Mouse (Mus musculus) midbrain, embryonic 10.5 days (tissue): Measurements from ENCODE around the gene Ahcyl2. TPM values are rescaled to one million over a fixed set of nuclear protein-coding genes. Genes with fewer than 3 reads are reported as not detected.
"Not testable (repeated sequence)": the region's sequence is repeated elsewhere in the genome, so short reads cannot be mapped to it uniquely, and the experiment has no call there.

Experiments used
- DNase-seq: peaks from one replicate; pipeline ENCODE4 v3.0.0-alpha.2; 2017; ENCODE audit warnings: low spot score
- H3K27ac ChIP-seq: fragments of 300-500 bp; sonication (generic); replicated peaks from 2 replicates; pipeline ENCODE4 v1.5.1; 2016; ENCODE audit warnings: mild to moderate bottlenecking
- H3K27me3 ChIP-seq: fragments of 300-500 bp; sonication (generic); 2 replicates; pipeline ENCODE4 v1.6.1; 2016; ENCODE audit warnings: low read depth, mild to moderate bottlenecking; ENCODE audit not compliant: poor library complexity, severe bottlenecking
- H3K36me3 ChIP-seq: fragments of 300-500 bp; sonication (generic); 2 replicates; pipeline ENCODE4 v1.6.1; 2016; ENCODE audit warnings: mild to moderate bottlenecking, moderate library complexity
- H3K4me1 ChIP-seq: fragments of 300-500 bp; sonication (generic); 2 replicates; pipeline ENCODE4 v1.6.1; 2016
- H3K4me3 ChIP-seq: fragments of 300-500 bp; sonication (generic); 2 replicates; pipeline ENCODE4 v1.5.1; 2016; ENCODE audit warnings: mild to moderate bottlenecking, moderate library complexity
- H3K9me3 ChIP-seq: fragments of 300-500 bp; sonication (generic); replicated peaks from 2 replicates; pipeline ENCODE4 v1.6.1; 2016; ENCODE audit warnings: mild to moderate bottlenecking
- WGBS: fragments of 180-500 bp; shearing (Covaris S2); methylation state at CpG from one replicate; pipeline ENCODE4 v1.1.7; 2016; 5-methylcytosine and 5-hydroxymethylcytosine counted together
- polyA plus RNA-seq: library from polyadenylated mRNA; unstranded; fragments of >200 nt; fragmentation: Nextera tagmentation; extraction: Ambion mirVana; gene quantifications from 2 replicates; pipeline ENCODE4 v1.2.1, GENCODE M21; 2016

The Ahcyl2 gene
- polyA plus RNA-seq, 1 experiment from 2014 or later, result 12.5 TPM

- DNase-seq, result no peak
- H3K27me3 ChIP-seq, result no peaks in the 10 kb centered on the region
- no peak overlapping the region for H3K27ac ChIP-seq
- no peaks in the 10 kb centered on the region for H3K9me3 ChIP-seq
- H3K36me3 ChIP-seq, result no peaks in the 10 kb centered on the region
- H3K4me3 ChIP-seq, result no peak overlapping the region
- no peaks in the 10 kb centered on the region for H3K4me1 ChIP-seq
- WGBS, result 62% methylated on average over 3 of the region's 3 CpGs
Observed at GRCm38 (mm10) chr6:29804006-29804405, 36.2 kb downstream of the Ahcyl2 start.

- no peaks in the 10 kb centered on the region for H3K4me1 ChIP-seq
- DNase-seq, result no peak
- H3K9me3 ChIP-seq, result no peaks in the 10 kb centered on the region
- no peaks in the 10 kb centered on the region for H3K36me3 ChIP-seq
- no peak overlapping the region for H3K27ac ChIP-seq
- no peak overlapping the region for H3K4me3 ChIP-seq
- WGBS, result 86% methylated on average over 2 of the region's 2 CpGs
- no peaks in the 10 kb centered on the region for H3K27me3 ChIP-seq
Observed at GRCm38 (mm10) chr6:29805381-29805780, 37.6 kb downstream of the Ahcyl2 start.

- Histone ChIP-seq H3K27me3 (no peaks in the 10 kb centered on the region), H3K27ac (no peak overlapping the region), H3K36me3 (no peaks in the 10 kb centered on the region), H3K4me1 (peaks cover 34% of the 10 kb centered on the region), H3K4me3 (no peak overlapping the region), H3K9me3 (no peaks in the 10 kb centered on the region)
- DNase-seq, result no peak
- 87% methylated on average over 2 of the region's 2 CpGs for WGBS
Observed at GRCm38 (mm10) chr6:29812076-29812475, 44.3 kb downstream of the Ahcyl2 start.

- Histone ChIP-seq H3K4me3 (no peak overlapping the region), H3K4me1 (peaks cover 34% of the 10 kb centered on the region), H3K27me3 (no peaks in the 10 kb centered on the region), H3K9me3 (no peaks in the 10 kb centered on the region), H3K36me3 (no peaks in the 10 kb centered on the region), H3K27ac (no peak overlapping the region)
- no peak for DNase-seq
- WGBS, result 40% methylated on average over 1 of the region's 1 CpGs
Observed at GRCm38 (mm10) chr6:29812651-29813050, 44.8 kb downstream of the Ahcyl2 start.

GRCm38 (mm10) chr6:29814616-29815015, 46.8 kb downstream of the Ahcyl2 start:
- Histone ChIP-seq H3K27ac (peak overlapping the region; percentile 81), H3K36me3 (no peaks in the 10 kb centered on the region), H3K9me3 (no peaks in the 10 kb centered on the region), H3K4me1 (peaks cover 34% of the 10 kb centered on the region), H3K4me3 (no peak overlapping the region), H3K27me3 (no peaks in the 10 kb centered on the region)
- peak; percentile 21 for DNase-seq
- WGBS, result 12% methylated on average over 2 of the region's 2 CpGs

DNA sequence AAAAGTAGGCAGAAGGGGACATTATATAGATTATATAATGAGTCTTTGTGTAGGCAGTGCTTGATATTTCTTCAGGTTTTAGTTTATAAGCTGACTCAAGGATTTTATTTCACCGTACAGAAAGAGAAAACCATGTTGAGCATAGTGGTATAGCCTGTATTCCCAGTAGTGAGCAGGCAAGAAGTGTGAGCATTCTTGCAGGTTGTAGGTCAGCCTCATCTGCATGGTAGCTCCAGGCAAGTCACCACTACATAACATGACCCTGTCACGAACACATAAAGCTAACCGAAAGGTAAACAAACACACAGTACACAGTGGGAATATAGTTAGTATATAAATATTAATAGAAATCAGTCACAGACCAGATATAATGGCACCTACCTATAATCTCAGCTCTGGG, 47.2 kb downstream of the Ahcyl2 start:
- Histone ChIP-seq H3K36me3 (no peaks in the 10 kb centered on the region), H3K4me3 (no peak overlapping the region), H3K27me3 (no peaks in the 10 kb centered on the region), H3K27ac (peak overlapping the region; percentile 81), H3K9me3 (no peaks in the 10 kb centered on the region), H3K4me1 (peaks cover 34% of the 10 kb centered on the region)
- 68% methylated on average over 3 of the region's 3 CpGs for WGBS
- DNase-seq, result no peak

- Histone ChIP-seq H3K36me3 (no peaks in the 10 kb centered on the region), H3K4me1 (peaks cover 34% of the 10 kb centered on the region), H3K27ac (peak overlapping the region; percentile 81), H3K4me3 (no peak overlapping the region), H3K27me3 (no peaks in the 10 kb centered on the region), H3K9me3 (no peaks in the 10 kb centered on the region)
- 78% methylated on average over 2 of the region's 2 CpGs for WGBS
- no peak for DNase-seq
Observed at GRCm38 (mm10) chr6:29815634-29816033, 47.8 kb downstream of the Ahcyl2 start.

DNA sequence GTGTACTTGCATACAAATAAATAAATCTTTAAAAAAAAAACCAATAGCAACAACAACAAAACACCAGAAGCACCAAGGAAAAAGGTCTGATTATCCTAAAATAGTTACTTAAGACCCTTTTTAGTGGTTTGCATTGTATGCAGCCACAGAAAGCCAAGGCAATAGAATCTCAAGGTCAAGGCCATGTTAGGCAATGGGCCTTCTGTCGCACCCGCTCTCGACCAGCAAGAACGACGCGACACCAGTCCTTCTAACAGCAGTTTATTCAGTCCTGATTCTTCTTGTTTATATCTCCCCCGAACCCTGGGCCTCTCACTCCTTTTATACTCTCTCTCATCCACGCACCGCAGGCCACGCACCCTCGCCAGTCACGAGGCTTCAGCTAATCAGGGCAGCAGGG, 48.6 kb downstream of the Ahcyl2 start:
- not testable (repeated sequence) for H3K9me3 ChIP-seq, DNase-seq, H3K27ac ChIP-seq, H3K27me3 ChIP-seq, H3K4me3 ChIP-seq, H3K36me3 ChIP-seq
- H3K4me1 ChIP-seq, result peaks cover 34% of the 10 kb centered on the region
- WGBS, result 89% methylated on average over 12 of the region's 12 CpGs

DNA sequence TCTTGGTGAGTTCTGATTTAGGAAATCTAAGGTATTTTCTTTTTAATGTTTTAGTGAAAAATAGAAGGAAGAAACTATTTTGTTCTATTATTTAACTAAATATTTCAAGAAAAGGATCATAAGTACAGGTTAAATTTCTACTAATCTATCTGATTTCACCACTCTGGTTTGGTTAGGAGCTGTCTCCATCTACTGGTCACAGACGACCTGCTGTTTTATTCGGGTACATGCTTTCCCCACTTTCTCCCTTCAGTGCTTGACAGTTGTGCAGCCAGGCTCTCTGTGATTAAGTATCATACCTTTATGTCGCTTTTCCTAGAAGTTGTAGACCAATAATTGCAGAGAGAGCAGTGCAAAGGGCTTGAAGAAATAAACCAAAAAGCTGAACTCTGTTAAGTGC, 51.5 kb downstream of the Ahcyl2 start:
- H3K27me3 ChIP-seq, result no peaks in the 10 kb centered on the region
- H3K9me3 ChIP-seq, result no peaks in the 10 kb centered on the region
- no peak overlapping the region for H3K27ac ChIP-seq
- 43% methylated on average over 3 of the region's 3 CpGs for WGBS
- DNase-seq, result no peak
- no peak overlapping the region for H3K4me3 ChIP-seq
- peaks cover 18% of the 10 kb centered on the region for H3K4me1 ChIP-seq
- peaks cover 4% of the 10 kb centered on the region; the same call in 1 of the 2 replicates for H3K36me3 ChIP-seq

GRCm38 (mm10) chr6:29820314-29820713, 52.5 kb downstream of the Ahcyl2 start:
- H3K4me3 ChIP-seq, result no peak overlapping the region
- peaks cover 4% of the 10 kb centered on the region; the same call in 1 of the 2 replicates for H3K36me3 ChIP-seq
- no peaks in the 10 kb centered on the region for H3K9me3 ChIP-seq
- H3K27ac ChIP-seq, result no peak overlapping the region
- no peaks in the 10 kb centered on the region for H3K27me3 ChIP-seq
- peaks cover 8% of the 10 kb centered on the region for H3K4me1 ChIP-seq
- WGBS, result 73% methylated on average over 4 of the region's 4 CpGs
- no peak for DNase-seq

DNA sequence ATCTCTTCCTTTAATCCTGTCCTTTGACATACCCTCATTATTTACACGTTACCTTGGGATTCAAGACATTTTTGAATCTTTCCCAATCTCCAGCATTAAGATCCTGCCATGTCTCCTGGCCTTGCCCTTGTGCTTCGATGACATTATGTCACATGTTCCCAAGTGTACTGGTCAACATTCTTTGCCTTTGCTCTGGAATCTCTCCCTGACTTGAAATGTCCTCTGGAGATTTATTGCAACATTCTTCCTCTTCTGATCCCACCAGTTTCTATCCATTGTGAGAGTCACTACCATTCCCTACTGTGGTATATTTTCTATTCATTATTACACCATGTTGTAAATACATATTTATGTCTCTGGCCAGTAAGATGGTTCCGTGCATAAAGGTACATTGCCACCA, 53.1 kb downstream of the Ahcyl2 start:
- no peak overlapping the region for H3K27ac ChIP-seq
- peaks cover 4% of the 10 kb centered on the region; the same call in 1 of the 2 replicates for H3K36me3 ChIP-seq
- H3K27me3 ChIP-seq, result no peaks in the 10 kb centered on the region
- H3K4me3 ChIP-seq, result no peak overlapping the region
- no peaks in the 10 kb centered on the region for H3K9me3 ChIP-seq
- peaks cover 2% of the 10 kb centered on the region for H3K4me1 ChIP-seq
- DNase-seq, result no peak
- WGBS, result 92% methylated on average over 3 of the region's 3 CpGs

DNA sequence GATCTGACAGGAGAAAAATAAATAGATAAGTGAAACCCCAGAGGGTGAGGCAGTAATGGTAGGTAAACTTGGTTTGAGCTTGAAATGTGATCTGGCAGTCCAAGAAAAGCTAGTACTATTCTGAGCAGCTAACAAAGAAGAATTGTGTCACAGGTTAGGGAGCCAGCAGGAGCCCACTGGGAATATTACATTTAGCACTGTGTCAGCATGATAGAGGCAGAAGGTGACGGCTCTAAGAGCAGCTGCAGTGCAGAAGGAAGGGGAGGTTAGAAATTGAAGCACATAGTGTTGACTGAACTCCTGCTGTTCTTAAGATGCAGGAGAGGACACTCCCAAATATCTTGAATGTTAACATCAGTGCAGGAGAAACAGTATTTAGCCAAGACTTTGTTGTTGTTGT, 54.0 kb downstream of the Ahcyl2 start:
- DNase-seq, result no peak
- Histone ChIP-seq H3K4me3 (no peak overlapping the region), H3K36me3 (peaks cover 4% of the 10 kb centered on the region; the same call in 1 of the 2 replicates), H3K27ac (no peak overlapping the region), H3K27me3 (no peaks in the 10 kb centered on the region), H3K4me1 (no peaks in the 10 kb centered on the region; the same call in 1 of the 2 replicates), H3K9me3 (no peaks in the 10 kb centered on the region)
- 73% methylated on average over 1 of the region's 1 CpGs for WGBS

DNA sequence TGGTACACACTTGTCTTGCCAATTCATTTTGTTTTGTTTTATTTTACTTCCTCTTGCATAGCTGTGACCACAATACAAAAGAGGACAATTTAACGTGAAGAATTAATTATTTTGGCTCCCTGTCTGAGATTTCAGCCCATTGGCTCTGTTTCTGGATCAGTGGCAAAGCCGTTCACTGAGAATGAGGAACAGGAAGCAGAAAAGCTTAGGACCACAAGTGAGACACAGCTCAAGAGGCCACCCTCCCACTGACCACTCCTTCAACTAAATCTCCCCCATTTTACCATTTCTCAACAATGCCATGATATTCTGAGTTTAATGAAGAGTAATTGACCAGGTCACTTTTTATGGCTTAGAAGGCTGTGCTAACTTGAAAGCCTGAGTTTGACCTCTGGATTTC, 57.5 kb downstream of the Ahcyl2 start:
- Histone ChIP-seq H3K4me3 (no peak overlapping the region), H3K4me1 (no peaks in the 10 kb centered on the region), H3K9me3 (no peaks in the 10 kb centered on the region), H3K27me3 (no peaks in the 10 kb centered on the region), H3K36me3 (peaks cover 4% of the 10 kb centered on the region; the same call in 1 of the 2 replicates), H3K27ac (no peak overlapping the region)
- WGBS, result 72% methylated on average over 2 of the region's 2 CpGs
- no peak for DNase-seq
